ENCODE assay signal across 14 mouse cellular contexts in genomic region chr11:31815855-31816488, GRCm38 (mm10). TPM values are rescaled to one million over a fixed set of nuclear protein-coding genes. Genes with fewer than 3 reads are reported as not detected.
DNase-seq lines count a peak whose midpoint lies in the region.
"Had no signal": no experiment of that assay in that cellular context is flagged by ENCODE, and none has a peak within 500 bp of the region (broad histone marks: within the 10 kb centered on the region; RNA-seq: fewer than 3 reads in every experiment).

No protein-coding gene starts in this region.

- DNase-seq in left cerebral cortex, adult 18-20 months (ENCODE audit: low spot score in 2 of 2): peak; percentile 58 to 78
- no peak for DNase-seq in left cerebral cortex, postnatal 4 days
- DNase-seq in brain, adult 2 months (ENCODE audit: low read depth, low spot score): peak; percentile 89
- peak; percentile 52 to 74 for DNase-seq in frontal cortex, postnatal 36 days (ENCODE audit: low spot score in 2 of 2)
- peak; percentile 26 for DNase-seq in right cerebral cortex, postnatal 14 days
- DNase-seq in ovary, postnatal 14 days (ENCODE audit: low spot score): no peak
- DNase-seq in adrenal gland, postnatal 25 days: no peak
- DNase-seq: adrenal gland, postnatal 36 days; cerebellum, adult 9-10 months; forebrain, postnatal 0 days; gastrocnemius, postnatal 14 days; lung, adult 2 months; lung, postnatal 4 days; retina, postnatal 1 day had no signal

- intact Hi-C loops in left cerebral cortex, postnatal 4 days (cut with DNase I): no loop called here

RNA-seq across cellular contexts. Expression of gene Cpeb4, which starts 56.0 kb away (rescaled TPM):
- total RNA-seq in left cerebral cortex, adult 18-20 months (2021): 100 to 1,000 TPM; 145 to 152 TPM
- total RNA-seq in left cerebral cortex, postnatal 4 days (2021): 100 to 1,000 TPM; 148 to 149 TPM
- total RNA-seq in adrenal gland, postnatal 25 days (2021): 77.0 and 92.2 TPM in 2 replicates

Comparison
In these comparisons a context has a peak if more than half of its experiments do, and no peak if none do; other contexts are left out.
1. DNase-seq: peak in left cerebral cortex, adult 18-20 months (2 of 2), brain, adult 2 months (single experiment), frontal cortex, postnatal 36 days (2 of 2) and right cerebral cortex, postnatal 14 days (single experiment); none in left cerebral cortex, postnatal 4 days (single experiment), ovary, postnatal 14 days (single experiment) and adrenal gland, postnatal 25 days (single experiment).